Mouse (Mus musculus): ENCODE data around the gene Prickle2. TPM values are rescaled to one million over a fixed set of nuclear protein-coding genes. Genes with fewer than 3 reads are reported as not detected.

Gene Prickle2
- polyA plus RNA-seq, 2 experiments = 0.15 to 0.20 TPM

- no peak overlapping the region for H3K4me2 ChIP-seq (ENCODE audit: low read depth)
- no peak for TF ChIP-seq CTCF (IDR thresholded peaks at IDR 0.05; ENCODE audit: low read depth)
- no peak for TF ChIP-seq EP300 (IDR thresholded peaks at IDR 0.05; ENCODE audit: low read depth)
- H3K27me3 ChIP-seq (ENCODE audit: control insufficient read depth, insufficient read depth, low read length) = no peaks in the 10 kb centered on the region
- no peaks in the 10 kb centered on the region for H3K36me3 ChIP-seq (replicated peaks; ENCODE audit: control insufficient read depth, insufficient read depth, low read depth)
- 63% methylated on average over 1 of the region's 1 CpGs for WGBS (ENCODE audit: insufficient replicate concordance)
- H3K4me3 ChIP-seq (ENCODE audit: insufficient read depth in 1 of 2, low read depth in 2 of 2, low read length in 2 of 2) = no peak overlapping the region
- no peaks in the 10 kb centered on the region for H3K9me3 ChIP-seq (ENCODE audit: control insufficient read depth, low read length)
- H3K27ac ChIP-seq = no peak overlapping the region
- DNase-seq (ENCODE audit: low read depth in 3 of 3, low spot score in 3 of 3) (no peak), ATAC-seq (ENCODE audit: insufficient read depth) (no peak)
- no peaks in the 10 kb centered on the region for H3K4me1 ChIP-seq (replicated peaks; ENCODE audit: control insufficient read depth in 2 of 2, insufficient read depth in 2 of 2, low read length in 1 of 2)
- no peak overlapping the region for H3K9ac ChIP-seq (replicated peaks)
These were observed 256.0 kb downstream of the Prickle2 start for GRCm38 (mm10) chr6:92449956-92450355.

GRCm38 (mm10) chr6:92446662-92447061, 259.3 kb downstream of the Prickle2 start:
- no peak overlapping the region for H3K27ac ChIP-seq
- no peaks in the 10 kb centered on the region for H3K9me3 ChIP-seq (ENCODE audit: control insufficient read depth, low read length)
- no peaks in the 10 kb centered on the region for H3K4me1 ChIP-seq (replicated peaks; ENCODE audit: control insufficient read depth in 2 of 2, insufficient read depth in 2 of 2, low read length in 1 of 2)
- H3K27me3 ChIP-seq (ENCODE audit: control insufficient read depth, insufficient read depth, low read length) = no peaks in the 10 kb centered on the region
- TF ChIP-seq CTCF (IDR thresholded peaks at IDR 0.05; ENCODE audit: low read depth) (no peak), EP300 (IDR thresholded peaks at IDR 0.05; ENCODE audit: low read depth) (no peak)
- WGBS (ENCODE audit: insufficient replicate concordance) = 39% methylated on average over 3 of the region's 3 CpGs
- ATAC-seq (ENCODE audit: insufficient read depth) = no peak
- no peak overlapping the region for H3K4me3 ChIP-seq (ENCODE audit: insufficient read depth in 1 of 2, low read depth in 2 of 2, low read length in 2 of 2)
- H3K9ac ChIP-seq (replicated peaks) = no peak overlapping the region
- no peaks in the 10 kb centered on the region for H3K36me3 ChIP-seq (replicated peaks; ENCODE audit: control insufficient read depth, insufficient read depth, low read depth)
- DNase-seq (ENCODE audit: low read depth in 3 of 3, low spot score in 3 of 3) = no peak
- H3K4me2 ChIP-seq (ENCODE audit: low read depth) = no peak overlapping the region

DNA sequence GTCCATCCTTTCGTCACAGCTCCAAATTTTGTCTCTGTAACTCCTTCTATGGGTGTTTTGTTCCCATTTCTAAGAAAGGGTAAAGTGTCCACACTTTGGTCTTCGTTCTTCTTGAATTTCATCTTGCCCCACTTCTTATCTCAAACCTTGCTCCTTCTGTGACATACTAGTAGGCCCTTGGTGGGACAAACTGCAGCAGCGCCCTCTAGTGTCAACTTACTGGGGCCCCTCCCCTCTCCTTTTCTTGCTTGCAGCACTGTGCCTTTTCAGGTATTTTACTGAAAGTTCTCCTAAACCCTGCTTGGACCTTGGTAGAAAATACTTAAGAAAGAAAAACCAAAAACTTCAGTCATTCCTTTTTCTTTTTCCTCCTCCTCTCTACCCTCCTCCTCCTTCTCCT, 264.8 kb downstream of the Prickle2 start:
- 23% methylated on average over 2 of the region's 3 CpGs for WGBS (ENCODE audit: insufficient replicate concordance)

DNA sequence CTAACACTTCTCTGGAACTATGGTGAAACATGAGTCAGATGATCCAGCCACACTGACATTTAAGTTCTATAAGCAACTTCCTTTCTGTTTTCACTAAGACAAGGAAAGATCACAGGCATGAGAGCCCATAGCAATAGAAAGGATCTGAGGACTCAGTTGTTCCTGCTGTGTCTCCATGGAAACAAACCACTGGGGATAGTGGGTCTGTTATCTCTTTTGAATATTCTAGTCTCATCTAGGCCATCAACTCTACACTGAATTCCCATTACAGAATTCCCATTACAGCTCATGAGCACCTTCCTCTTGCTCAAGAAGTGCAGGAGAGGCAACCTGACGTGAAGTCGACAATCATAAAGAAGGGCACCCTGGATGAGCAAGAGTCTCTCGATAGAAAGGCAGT, 265.7 kb downstream of the Prickle2 start:
- Histone ChIP-seq H3K36me3 (replicated peaks; ENCODE audit: control insufficient read depth, insufficient read depth, low read depth) (no peaks in the 10 kb centered on the region), H3K4me3 (ENCODE audit: insufficient read depth in 1 of 2, low read depth in 2 of 2, low read length in 2 of 2) (no peak overlapping the region), H3K27ac (no peak overlapping the region), H3K4me2 (ENCODE audit: low read depth) (no peak overlapping the region), H3K9ac (replicated peaks) (no peak overlapping the region), H3K4me1 (replicated peaks; ENCODE audit: control insufficient read depth in 2 of 2, insufficient read depth in 2 of 2, low read length in 1 of 2) (no peaks in the 10 kb centered on the region), H3K27me3 (ENCODE audit: control insufficient read depth, insufficient read depth, low read length) (no peaks in the 10 kb centered on the region), H3K9me3 (ENCODE audit: control insufficient read depth, low read length) (no peaks in the 10 kb centered on the region)
- no peak for DNase-seq (ENCODE audit: low read depth in 3 of 3, low spot score in 3 of 3)
- TF ChIP-seq EP300 (IDR thresholded peaks at IDR 0.05; ENCODE audit: low read depth) (no peak), CTCF (IDR thresholded peaks at IDR 0.05; ENCODE audit: low read depth) (no peak)
- ATAC-seq (ENCODE audit: insufficient read depth) = no peak
- WGBS (ENCODE audit: insufficient replicate concordance) = 64% methylated on average over 3 of the region's 3 CpGs

More for the DNA sequence above, 264.8 kb downstream of the Prickle2 start:
- DNase-seq (ENCODE audit: low read depth in 3 of 3, low spot score in 3 of 3) (peak in 1 of 3 experiments; percentile 6), ATAC-seq (ENCODE audit: insufficient read depth) (no peak)
- no peaks in the 10 kb centered on the region for H3K36me3 ChIP-seq (replicated peaks; ENCODE audit: control insufficient read depth, insufficient read depth, low read depth)
- no peak overlapping the region for H3K4me3 ChIP-seq (ENCODE audit: insufficient read depth in 1 of 2, low read depth in 2 of 2, low read length in 2 of 2)
- no peaks in the 10 kb centered on the region for H3K9me3 ChIP-seq (ENCODE audit: control insufficient read depth, low read length)
- no peak for TF ChIP-seq EP300 (IDR thresholded peaks at IDR 0.05; ENCODE audit: low read depth)
- TF ChIP-seq CTCF (IDR thresholded peaks at IDR 0.05; ENCODE audit: low read depth) = peak; percentile 52; the same call in 1 of the 2 replicates
- no peak overlapping the region for H3K9ac ChIP-seq (replicated peaks)
- no peak overlapping the region for H3K4me2 ChIP-seq (ENCODE audit: low read depth)
- no peak overlapping the region for H3K27ac ChIP-seq
- no peaks in the 10 kb centered on the region for H3K4me1 ChIP-seq (replicated peaks; ENCODE audit: control insufficient read depth in 2 of 2, insufficient read depth in 2 of 2, low read length in 1 of 2)
- H3K27me3 ChIP-seq (ENCODE audit: control insufficient read depth, insufficient read depth, low read length) = no peaks in the 10 kb centered on the region

- TF ChIP-seq EP300 (IDR thresholded peaks at IDR 0.05; ENCODE audit: low read depth) (no peak), CTCF (IDR thresholded peaks at IDR 0.05; ENCODE audit: low read depth) (no peak)
- no peak for ATAC-seq (ENCODE audit: insufficient read depth)
- H3K4me1 ChIP-seq (replicated peaks; ENCODE audit: control insufficient read depth in 2 of 2, insufficient read depth in 2 of 2, low read length in 1 of 2) = no peaks in the 10 kb centered on the region
- DNase-seq (ENCODE audit: low read depth in 3 of 3, low spot score in 3 of 3) = no peak
- no peaks in the 10 kb centered on the region for H3K9me3 ChIP-seq (ENCODE audit: control insufficient read depth, low read length)
- H3K27me3 ChIP-seq (ENCODE audit: control insufficient read depth, insufficient read depth, low read length) = no peaks in the 10 kb centered on the region
- WGBS (ENCODE audit: insufficient replicate concordance) = 39% methylated on average over 5 of the region's 5 CpGs
- no peak overlapping the region for H3K9ac ChIP-seq (replicated peaks)
- no peaks in the 10 kb centered on the region for H3K36me3 ChIP-seq (replicated peaks; ENCODE audit: control insufficient read depth, insufficient read depth, low read depth)
- H3K4me2 ChIP-seq (ENCODE audit: low read depth) = no peak overlapping the region
- H3K27ac ChIP-seq = no peak overlapping the region
- no peak overlapping the region for H3K4me3 ChIP-seq (ENCODE audit: insufficient read depth in 1 of 2, low read depth in 2 of 2, low read length in 2 of 2)
These were observed 273.8 kb downstream of the Prickle2 start for GRCm38 (mm10) chr6:92432146-92432545.
